Mouse (Mus musculus) thymus, adult 2 months (tissue): ENCODE results near the gene Serpina3c.

Experiments
- CTCF ChIP-seq: fragments of 200-500 bp; IDR thresholded peaks from 2 replicates; pipeline ENCODE4 v1.5.1; 2012; ENCODE audit warnings: mild to moderate bottlenecking, control low read depth, low read length, moderate library complexity, borderline replicate concordance; ENCODE audit not compliant: control insufficient read depth, poor library complexity, insufficient read depth; ENCODE audit errors: extremely low read depth
- POLR2A ChIP-seq: fragments of 200-500 bp; IDR thresholded peaks from 2 replicates; pipeline ENCODE4 v1.6.1; 2012; ENCODE audit warnings: mild to moderate bottlenecking, low read length, control low read depth, moderate library complexity; ENCODE audit not compliant: control insufficient read depth, poor library complexity, insufficient read depth; ENCODE audit errors: extremely low read depth

DNA sequence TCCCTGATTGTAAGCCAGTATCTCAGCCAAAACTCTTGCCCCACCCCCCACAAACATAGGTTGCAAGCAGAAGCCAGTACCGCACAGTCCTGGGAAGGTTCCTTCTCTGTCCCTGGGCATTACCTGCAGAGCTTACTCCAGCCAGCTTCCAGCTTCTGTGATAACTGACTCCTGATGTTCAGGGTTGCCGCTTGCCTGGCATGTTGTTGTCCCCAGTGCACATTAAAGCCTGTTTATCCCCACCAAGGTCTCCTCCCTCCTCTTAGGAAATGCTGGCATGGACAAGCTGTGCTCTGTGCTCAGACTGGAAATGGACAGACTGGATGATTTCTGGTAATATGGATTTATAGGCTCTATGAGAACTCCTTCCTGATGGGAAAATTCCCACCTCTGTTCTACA lies at the start of gene Serpina3c:
- TF ChIP-seq CTCF (no peak), POLR2A (no peak)
